Mouse (Mus musculus) erythroid progenitor cell, adult 5-6 weeks (primary cell): ENCODE data around the gene Ap1b1. TPM values are rescaled to one million over a fixed set of nuclear protein-coding genes. Genes with fewer than 3 reads are reported as not detected.

Experiments
- ATAC-seq: replicated peaks from 2 replicates; pipeline ENCODE4 v1.8.0; 2016; ENCODE audit warnings: moderate number of reproducible peaks, mild to moderate bottlenecking, moderate TSS enrichment, inconsistent platforms; ENCODE audit not compliant: poor library complexity, low FRiP score, severe bottlenecking
- total RNA-seq, 2 experiments: library from RNA; stranded (forward) in 1 of 2; stranded (reverse) in 1 of 2; fragments of 150-400 nt in 1 of 2; fragments of 186-747, 209-891 nt in 1 of 2; gene quantifications; 2 replicates each; pipeline versions ENCODE4 v1.2.3 to v1.2.4; 2015 to 2017; ENCODE audit warnings: low replicate concordance in 2 of 2

Ap1b1 gene
- total RNA-seq, 2 experiments from 2014 or later, result 42.8 to 103 TPM

GRCm38 (mm10) chr11:4983538-4983937 lies 3.1 kb upstream of the Ap1b1 start:
- ATAC-seq, result no peak

GRCm38 (mm10) chr11:4984249-4984648 lies 2.4 kb upstream of the Ap1b1 start:
- 0 out of 2 replicates have a peak, but pooled peaks have one; percentile 57 for ATAC-seq

DNA sequence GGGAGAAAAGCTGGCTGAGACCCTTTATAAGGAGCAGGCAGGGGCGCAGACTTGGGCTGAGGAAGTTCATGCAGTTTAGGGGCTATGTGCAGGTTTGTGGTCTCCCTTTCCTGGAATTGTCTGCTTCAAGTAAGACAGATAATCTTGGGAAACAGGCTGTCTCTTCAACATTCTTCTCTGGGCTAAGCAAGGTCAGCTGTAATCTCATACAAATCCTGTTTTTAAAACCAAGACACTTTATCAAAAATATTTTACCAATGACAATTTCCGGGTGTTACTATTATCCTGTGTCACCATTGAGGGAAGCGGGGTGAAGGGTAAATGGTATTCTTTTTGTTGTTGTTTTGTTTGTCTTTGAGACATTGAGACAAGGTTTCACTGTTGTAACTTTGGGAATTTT lies 1.8 kb upstream of the Ap1b1 start:
- no peak for ATAC-seq

DNA sequence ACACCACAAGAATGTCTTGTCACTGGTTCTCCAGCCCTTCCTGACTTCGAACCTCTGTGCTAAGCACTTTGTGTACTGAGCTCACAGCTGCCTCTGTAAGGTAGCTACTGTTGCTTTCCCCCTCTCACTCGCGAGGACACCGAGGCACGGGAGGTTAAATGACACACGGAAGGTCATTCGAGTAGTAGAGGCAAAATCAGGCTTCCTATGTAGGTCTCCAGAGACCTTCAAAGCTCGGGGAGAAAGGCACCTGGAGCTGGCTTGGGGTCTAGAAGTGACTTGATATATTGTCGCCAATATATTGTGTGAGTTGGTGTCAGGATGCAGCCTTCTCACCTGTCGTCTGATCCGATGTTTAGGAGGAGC lies 846 bp downstream of the Ap1b1 start:
- peak; percentile 1; the same call in 1 of the 2 replicates for ATAC-seq

DNA sequence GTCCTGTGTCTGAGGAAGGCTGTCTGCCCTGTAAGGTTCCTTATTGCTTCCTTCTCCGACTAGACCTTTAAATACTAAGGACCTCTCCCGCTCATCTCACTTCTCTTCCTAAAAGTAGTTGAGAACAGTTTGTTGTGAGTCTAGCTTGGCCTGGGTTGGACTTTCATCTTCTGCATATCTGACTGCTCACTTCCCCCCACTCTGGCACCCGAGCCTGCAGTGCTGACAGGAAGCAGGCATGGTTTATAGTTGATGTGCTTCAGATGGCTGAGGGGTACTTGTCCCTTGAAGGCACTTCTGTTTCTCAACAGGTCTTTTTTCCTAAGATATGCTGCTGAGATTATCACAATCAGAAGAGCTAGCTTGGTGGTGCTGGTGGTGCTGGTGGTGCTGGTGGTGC lies 2.6 kb downstream of the Ap1b1 start:
- ATAC-seq, result no peak

GRCm38 (mm10) chr11:4992471-4992870 lies 5.8 kb downstream of the Ap1b1 start:
- no peak for ATAC-seq

GRCm38 (mm10) chr11:4995676-4996075 lies 9.1 kb downstream of the Ap1b1 start:
- no peak for ATAC-seq

DNA sequence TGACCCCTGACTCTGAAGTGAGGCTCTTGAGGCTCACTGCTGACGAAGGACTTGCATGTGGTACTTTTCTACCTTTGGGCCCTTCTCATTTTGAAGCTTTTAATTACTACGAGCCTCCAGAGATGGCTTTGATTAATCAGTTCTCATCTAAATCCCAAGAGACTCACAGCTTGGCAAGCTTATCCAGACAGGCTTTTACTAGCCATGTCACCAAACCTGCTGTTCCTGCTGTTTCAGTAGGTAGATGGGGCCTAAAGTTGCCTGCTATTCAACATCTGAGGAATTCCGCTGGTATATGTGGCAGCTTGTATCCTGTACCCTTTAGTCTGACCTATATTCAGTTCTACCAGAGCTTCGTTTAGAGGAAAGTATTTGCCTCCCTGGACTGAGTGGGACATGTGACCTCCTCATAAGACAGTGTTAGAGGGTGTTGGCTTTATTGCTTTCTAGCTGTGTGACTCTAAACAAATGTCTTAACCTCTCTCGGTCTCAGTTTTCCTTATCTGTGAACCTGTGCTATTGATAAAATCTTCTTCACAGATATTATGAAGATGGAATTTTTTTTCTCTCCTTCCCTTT lies 10.1 kb downstream of the Ap1b1 start:
- ATAC-seq, result no peak

GRCm38 (mm10) chr11:4998352-4998751 lies 11.7 kb downstream of the Ap1b1 start:
- ATAC-seq, result no peak

GRCm38 (mm10) chr11:4998762-4999161 lies 12.1 kb downstream of the Ap1b1 start:
- no peak for ATAC-seq

DNA sequence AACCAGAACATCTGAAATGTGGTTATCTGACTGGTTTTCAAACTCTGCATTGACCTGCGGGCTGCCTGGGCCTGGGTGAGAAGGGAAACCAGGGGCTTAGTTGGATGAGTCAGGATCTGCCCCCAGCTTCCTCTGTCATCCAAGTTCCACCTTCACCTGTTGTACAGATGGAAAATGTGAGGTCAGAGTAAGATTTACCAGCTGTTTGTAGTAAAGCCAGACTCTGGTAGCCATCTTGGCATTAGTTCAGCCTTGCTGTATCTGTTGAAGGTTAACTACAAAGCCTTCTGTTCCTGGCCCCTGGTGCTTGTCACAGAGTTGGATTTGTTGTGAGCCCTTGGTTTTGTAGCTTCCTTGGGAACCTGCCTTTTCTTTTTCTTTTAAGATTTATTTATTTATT lies 13.6 kb downstream of the Ap1b1 start:
- ATAC-seq, result no peak

DNA sequence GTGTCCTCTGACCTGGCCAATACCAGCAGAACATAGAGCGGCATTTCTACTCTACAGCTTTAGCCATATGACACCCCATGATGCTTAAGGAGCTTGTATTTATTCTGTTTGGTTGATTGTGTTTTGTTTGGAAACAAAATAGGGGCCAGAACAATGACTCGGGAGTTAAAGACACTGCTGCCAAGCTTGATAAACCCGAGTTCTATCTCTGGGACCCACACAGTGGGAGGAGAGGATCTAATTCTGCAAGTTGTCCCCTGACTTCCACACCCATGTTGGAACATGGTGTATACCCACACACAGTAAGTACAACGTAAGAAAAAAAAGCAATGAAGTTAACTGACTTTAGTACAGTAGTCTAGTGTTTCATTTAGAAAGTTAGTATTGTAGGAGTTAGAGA lies 16.2 kb downstream of the Ap1b1 start:
- peak; percentile 65 for ATAC-seq

DNA sequence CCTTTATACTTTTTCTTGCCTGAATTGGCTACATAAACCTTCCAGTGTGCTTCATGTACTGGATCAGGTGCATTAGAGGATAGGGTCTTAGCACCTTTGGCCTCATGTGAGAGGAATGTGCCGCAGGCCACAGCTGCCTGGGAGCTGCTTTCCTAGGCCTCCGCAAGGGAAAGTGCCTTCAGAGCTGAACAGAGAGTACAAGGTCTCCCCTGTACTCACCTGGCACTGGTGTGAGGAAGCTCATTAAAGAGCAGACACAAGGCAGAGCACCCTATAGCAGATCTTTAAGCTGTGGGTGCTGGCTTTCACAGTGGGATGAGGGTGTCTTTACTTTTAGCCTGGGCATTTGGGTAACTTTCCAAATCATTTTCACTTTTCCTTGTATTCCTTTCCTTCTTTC lies 18.9 kb downstream of the Ap1b1 start:
- no peak for ATAC-seq

- ATAC-seq, result no peak
These were observed 20.6 kb downstream of the Ap1b1 start for GRCm38 (mm10) chr11:5007186-5007585.

GRCm38 (mm10) chr11:5008867-5009266 lies 22.2 kb downstream of the Ap1b1 start:
- 0 out of 2 replicates have a peak, but pooled peaks have one; percentile 16 for ATAC-seq

- peak; percentile 81 for ATAC-seq
These were observed 22.9 kb downstream of the Ap1b1 start for GRCm38 (mm10) chr11:5009354-5010074.

- ATAC-seq, result no peak
These were observed 23.6 kb downstream of the Ap1b1 start for GRCm38 (mm10) chr11:5010205-5010604.

DNA sequence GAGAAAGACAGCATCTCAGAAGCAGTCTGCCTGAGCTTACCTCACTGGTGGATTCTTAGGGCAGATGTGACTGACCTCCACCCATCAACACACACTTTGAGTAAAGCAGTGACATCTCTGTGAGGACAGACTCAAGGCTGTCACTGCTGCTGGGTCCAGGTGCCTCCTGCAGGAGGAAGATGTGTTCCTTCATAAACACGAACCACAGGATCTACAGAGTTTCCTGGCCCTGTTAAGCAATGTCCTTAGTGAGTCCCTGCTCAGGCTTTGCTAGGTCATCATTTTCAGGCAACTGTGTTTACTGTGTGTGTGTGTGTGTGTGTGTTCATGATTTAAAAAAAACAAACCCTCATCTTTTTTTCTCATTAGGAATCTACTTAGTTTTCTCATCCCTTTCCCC lies 24.9 kb downstream of the Ap1b1 start:
- ATAC-seq, result no peak

GRCm38 (mm10) chr11:5012213-5012715 lies 25.6 kb downstream of the Ap1b1 start:
- no peak for ATAC-seq

DNA sequence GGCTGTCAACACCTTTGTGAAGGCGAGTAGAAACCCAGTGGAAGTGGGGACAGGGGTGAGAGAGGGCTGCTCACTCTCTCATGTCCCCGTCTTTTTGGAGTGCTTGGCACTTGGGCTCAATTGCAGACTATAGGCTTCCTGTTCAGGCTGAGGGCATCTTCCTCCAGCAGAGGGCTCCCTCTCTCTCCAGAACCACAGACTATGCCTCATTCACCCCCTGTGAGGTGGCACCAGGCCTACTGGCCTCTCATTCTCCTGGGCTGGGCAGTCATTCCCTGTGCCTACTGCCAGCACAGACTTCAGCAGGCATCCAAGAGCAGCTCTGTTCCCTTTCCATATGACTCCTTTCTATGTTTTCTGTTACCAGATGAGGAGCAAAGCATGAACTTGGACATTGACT lies 29.1 kb downstream of the Ap1b1 start:
- ATAC-seq, result peak; percentile 59; the same call in 1 of the 2 replicates

DNA sequence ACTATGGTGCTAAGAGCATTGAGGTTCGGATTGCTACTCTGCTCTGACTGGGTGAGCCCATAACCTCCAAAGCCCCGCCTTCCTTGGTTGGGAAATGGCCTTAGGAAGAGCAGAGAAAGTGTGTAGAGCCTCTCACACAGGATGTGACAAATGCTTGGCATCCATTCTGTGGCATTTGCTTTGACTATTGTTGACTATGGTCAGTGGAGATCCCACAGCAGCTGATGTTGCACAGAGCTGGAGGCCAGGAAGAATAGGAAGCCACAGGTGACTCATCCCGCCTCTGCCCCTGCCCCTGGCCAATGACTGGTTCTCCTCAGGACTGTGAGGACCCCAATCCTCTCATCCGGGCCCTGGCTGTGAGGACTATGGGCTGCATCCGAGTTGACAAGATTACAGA lies 29.7 kb downstream of the Ap1b1 start:
- no peak for ATAC-seq
